Mouse (Mus musculus): Measurements from ENCODE around the gene Npas2.

DNA sequence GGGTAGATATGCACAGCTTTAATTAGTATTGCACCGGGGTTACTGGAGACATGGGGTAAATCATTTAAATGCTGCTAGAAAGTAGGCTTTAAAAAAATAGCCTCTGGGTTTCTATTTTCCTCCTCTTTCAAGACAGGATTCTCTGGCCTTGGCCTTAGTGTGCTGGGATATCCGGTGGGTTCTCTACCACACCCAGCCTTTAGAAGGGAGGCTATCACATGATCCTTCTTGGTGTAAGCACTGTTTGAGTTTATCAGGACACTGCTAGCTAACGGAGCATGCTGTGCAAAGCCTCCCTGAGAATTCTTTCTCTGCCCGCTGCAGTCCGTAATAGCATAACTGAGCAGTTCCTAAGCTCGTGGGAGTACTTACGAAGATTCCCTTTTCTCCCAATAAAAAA is 155.9 kb downstream of the Npas2 start:
- TF ChIP-seq CTCF (IDR thresholded peaks at IDR 0.05; ENCODE audit: low read depth) (no peak), EP300 (IDR thresholded peaks at IDR 0.05; ENCODE audit: low read depth) (no peak)

All from heart, postnatal 0 days (tissue).